Mouse (Mus musculus) embryo, embryonic 10.5 days (tissue): ENCODE results near the gene Pgf.

Experiments used
- DNase-seq: peaks from one replicate; pipeline ENCODE4 v3.0.0-alpha.2; 2015; ENCODE audit warnings: low spot score

Gene Pgf

GRCm38 (mm10) chr12:85177740-85178239 is at the start of gene Pgf:
Gene Pgf, minus strand, starts transcription at chr12:85177790.
- DNase-seq: no peak

DNA sequence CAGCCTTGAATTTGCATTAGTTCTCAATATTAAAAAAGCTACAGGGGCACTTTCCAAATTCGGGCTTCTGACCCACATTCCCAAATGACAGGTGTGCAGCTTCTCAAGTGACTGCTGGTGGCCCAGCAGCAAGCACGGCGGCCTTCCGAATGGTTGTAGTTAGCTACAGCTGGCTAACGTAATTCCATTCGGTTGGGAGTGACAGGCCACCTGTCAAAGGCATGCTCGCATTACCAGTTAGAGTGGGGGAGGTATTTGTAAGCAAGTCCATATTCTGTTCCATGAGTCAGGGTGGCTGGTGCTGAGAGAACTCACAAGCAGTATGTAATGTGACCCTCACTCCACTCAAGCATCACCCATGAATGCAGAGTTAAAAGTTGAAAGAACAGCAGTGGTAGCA is 49.6 kb upstream of the Pgf start:
- peak; percentile 21 for DNase-seq

DNA sequence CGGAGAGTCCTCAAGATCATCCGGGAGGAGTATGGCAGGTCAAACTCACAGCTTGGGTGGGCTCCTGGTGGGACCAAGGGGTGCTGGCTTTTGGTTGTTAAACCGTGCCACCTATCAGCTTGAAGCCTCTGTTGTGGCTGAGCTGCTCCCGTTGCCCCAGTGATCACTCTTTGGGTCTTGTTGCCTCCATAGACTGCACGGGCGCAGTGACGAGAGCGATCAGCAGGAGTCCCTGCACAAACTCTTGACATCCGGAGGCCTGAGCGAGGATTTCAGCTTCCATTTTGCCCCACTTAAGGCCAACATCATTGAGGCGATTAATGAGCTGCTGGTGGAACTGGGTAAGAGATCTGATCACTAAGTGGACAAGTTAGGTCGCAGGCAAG is 42.3 kb upstream of the Pgf start:
- DNase-seq: peak; percentile 19

DNA sequence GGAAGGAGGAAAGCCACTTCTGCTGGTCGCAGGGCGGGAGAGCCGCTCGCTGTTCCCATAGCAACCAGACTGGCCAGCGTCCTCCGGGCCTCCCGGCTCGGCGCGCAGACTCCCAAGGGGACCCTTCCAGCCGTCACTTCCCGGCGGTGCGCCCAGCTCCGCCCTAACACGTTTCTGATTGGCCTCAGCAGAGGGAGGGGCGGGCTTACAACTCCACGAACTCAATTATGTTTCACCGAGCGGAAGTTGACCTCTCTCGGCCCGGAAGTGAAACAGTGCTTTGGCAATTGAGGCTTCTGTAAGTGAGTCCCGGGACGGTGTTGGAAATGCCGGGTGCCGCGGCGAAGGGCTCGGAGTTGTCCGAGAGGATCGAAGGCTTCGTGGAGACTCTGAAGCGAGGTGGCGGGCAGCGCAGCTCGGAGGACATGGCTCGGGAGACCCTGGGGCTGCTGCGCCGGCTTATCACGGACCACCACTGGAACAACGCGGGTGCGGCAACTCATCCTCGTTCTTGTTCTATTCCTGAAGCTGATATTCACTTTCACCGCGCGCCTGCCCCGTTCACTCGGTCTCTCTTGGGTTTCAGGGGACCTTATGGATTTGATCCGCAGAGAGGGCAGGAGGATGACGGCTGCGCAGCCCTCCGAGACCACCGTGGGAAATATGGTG is 41.8 kb upstream of the Pgf start, which contains the start of gene Eif2b2:
Gene Eif2b2, plus strand, starts transcription at position 246 of the 669 bp plus-strand sequence.
- peak; percentile 99 for DNase-seq

DNA sequence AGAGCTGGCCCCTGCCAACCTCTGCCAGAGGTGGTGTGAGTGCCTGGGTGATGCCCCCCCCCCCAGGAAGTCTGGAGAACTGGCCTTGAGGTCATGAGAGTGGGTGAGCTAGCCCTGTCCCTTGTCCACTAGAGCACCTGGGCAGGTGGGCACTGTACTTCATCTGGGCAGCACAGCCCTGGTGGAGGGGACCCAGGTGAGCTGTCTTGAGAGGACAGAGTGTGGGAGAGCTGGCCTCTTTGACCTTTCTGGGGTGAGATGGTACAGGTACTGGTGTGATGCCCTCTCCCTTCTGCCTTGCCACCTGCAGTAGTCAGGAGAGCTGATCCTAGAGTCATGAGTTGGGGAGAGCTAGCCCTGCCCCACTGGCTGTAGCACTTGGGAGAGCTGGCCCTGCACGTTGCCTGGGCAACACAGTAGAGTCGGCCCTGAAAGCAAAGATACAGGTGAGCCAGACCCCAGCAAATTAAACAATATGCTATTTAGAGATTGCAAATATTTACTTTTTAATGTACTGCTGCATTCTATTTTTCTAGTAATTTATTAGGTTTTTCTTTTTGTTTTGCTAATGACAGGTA is 40.2 kb upstream of the Pgf start:
- DNase-seq: no peak

GRCm38 (mm10) chr12:85215031-85215430 is 37.4 kb upstream of the Pgf start:
- DNase-seq: peak; percentile 13

DNA sequence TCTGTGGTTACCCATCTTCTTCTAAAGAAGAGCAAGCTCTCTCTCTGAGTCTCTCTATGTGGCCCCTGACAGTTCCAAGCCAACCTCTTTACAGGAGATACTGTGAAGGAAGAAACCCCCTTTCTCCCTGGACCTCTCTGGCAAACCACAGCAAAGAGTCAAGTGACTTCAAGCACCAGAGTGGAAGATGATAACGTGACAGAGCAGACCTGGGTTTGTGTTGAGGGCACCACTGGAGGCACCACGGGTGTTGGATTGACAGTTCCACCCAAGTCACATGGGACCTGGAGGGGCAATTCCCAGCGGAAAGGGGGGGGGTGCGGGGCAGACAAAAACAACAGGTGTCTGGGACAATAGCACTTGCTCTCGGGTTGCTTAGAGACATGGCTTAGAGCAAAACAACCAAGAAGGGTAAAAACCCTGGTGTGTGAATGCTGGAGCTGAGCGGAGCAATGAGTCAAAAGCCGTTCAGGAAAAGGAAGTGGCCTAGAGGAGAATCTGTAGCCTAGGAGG is 31.2 kb upstream of the Pgf start:
- DNase-seq: no peak

DNA sequence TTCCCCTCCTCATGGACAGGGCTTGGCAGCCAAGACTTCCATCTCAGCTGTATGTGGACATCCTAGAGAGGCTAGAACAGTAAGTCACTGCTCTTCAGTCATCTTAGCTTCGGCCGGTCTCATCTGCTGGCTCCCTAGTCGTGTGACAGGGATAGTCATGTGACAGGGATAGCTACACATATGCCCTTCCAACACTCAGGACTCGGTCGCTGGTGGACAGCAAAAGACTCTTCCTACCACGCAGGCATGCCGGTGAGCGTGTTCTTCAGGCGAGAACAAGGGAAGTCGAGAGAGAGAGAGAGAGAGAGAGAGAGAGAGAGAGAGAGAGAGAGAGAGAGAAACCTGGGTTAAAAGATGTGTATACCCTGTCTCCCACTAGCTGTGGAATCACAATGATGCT is 27.8 kb upstream of the Pgf start:
- no peak for DNase-seq

GRCm38 (mm10) chr12:85204105-85204504 is 26.5 kb upstream of the Pgf start:
- no peak for DNase-seq

GRCm38 (mm10) chr12:85203699-85204098 is 26.1 kb upstream of the Pgf start:
- no peak for DNase-seq

DNA sequence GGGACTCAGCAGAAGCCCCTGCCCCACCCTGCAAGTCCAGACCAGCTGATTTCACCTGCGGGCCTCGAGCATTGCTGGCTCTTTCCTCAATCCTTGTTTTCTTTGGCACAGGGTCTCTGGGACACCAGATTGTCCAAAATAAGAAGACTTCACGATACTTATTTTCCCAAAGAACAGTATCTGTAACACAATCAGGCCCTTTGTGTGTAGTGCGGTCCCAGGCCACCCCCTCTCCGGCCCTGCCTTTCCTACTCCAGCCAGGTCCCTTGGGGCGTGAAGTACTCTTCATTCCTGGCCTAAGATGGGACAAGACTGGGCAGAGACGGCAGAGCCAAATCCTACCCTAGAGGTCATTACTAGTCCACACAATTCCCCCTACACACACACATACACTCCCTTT is 24.6 kb upstream of the Pgf start:
- DNase-seq: no peak

DNA sequence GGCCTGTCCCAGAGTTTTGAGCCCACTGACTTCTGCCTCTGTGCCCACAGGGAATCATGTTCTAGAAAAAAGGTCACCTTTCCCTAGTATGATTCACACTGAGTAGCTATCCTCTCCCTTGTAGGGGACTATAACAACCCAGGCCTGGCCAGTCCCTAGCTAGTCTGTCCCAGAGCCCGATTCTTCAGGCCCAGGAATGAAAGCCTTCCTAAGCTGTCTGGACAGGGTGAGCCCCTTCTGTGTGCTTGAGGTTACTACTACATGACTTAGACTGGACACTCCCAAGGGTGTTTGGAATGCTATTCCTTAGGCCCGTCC is 24.2 kb upstream of the Pgf start:
- no peak for DNase-seq

DNA sequence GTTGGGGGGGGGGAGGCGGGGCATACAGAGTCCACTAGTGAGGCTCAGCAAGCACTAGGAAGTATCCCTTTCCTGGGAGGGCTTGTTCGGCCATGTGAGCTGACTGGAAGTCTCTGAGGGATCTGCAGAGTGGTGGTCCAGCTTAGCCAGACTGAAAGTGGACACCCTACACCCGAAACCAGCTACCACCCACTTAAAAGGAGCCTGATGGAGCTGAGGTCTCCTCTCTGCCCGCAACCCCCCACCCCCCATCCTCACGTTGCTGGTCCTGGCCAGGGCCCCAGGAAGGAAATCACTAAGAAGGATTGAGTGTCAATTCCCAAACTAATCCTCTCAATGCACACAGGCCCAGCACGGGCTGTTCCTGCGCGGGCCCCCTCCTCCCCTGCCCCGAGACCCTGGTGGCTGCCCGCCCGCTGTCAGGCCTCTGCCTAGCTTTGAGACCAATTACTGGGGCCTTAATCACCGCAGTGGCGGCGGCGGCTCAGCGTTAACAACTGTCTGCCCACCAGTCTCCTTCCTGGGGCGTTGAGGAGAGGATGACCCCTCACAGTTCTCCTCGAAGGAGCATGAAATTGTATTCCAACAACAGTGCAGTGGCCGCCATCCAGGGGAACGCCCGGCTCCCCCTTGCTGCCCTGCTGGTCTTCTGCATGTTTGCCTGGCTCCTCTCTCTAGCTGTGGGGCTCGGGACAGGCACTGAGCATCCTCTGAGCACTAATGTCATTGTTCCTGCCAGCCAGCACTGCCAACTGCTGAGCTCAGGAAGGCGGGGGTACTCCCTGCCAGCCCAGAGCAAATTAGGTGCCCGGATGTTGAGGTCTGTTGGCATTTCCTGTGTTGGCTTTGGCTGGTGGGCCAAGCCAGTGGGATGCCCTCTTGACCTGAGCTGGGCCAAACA is 23.6 kb upstream of the Pgf start:
- peak; percentile 53 for DNase-seq

GRCm38 (mm10) chr12:85199954-85200353 is 22.4 kb upstream of the Pgf start:
- DNase-seq: no peak

- peak; percentile 79 for DNase-seq
Measured at GRCm38 (mm10) chr12:85197936-85198335, 20.3 kb upstream of the Pgf start.

DNA sequence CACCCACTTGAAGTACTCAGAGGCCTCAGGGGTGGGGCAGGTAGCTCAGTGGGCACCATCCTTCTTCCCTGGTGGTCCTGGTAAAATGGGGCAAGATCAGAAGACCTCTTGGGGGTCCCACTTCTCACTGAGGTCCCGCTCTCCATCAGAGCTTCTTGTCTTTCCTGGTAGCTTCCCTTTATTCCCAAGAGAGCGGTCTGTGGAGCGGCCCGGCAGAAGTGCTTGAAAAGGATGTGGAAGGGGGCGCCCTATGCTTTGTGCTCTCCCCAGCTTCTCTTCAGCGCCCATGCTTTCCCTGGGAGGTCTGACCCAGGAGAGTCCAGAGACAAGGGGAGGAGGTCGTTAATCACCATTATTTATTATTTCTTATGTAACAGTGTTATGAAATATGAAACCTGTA is 19.8 kb upstream of the Pgf start:
- no peak for DNase-seq

GRCm38 (mm10) chr12:85196191-85196590 is 18.6 kb upstream of the Pgf start:
- DNase-seq: no peak

DNA sequence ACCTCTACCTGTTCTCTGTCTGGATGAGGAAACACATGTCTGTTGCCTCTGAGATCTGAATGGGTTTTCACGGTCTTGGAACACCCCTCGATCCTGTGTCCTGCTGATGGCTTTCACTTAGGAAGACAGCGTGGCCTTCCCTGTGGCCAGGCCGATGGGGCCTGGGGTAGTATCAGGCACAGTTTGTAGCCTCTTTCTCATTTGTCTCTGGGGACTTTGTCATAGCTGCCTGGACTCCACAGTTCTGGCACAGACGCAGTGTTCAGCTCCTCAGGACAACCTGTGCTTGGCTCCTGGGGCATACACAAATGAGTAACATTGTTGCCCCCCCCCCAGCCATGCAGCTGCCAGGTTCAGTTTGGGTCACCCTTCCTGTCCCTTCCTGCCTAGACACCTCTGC is 17.5 kb upstream of the Pgf start:
- DNase-seq: no peak

DNA sequence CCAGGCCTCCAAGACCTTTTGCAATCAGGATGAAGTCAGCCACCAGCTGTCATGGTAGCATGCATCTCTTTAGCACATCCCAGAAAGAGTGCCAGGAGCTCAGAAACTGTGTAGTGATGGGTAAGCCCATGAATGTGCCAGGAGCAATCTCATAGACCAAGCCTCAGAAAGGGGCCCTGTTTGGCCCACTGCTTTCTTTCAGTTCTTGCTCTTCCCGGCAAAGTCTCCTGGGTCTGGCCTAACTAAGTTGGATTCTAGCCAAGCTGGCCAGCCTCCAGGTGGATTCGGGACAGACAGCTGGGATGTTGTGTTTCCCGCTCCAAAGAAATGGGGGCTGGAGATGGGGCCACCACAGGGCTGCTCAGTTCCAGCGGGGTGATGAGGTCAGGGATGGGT is 17.0 kb upstream of the Pgf start:
- no peak for DNase-seq

GRCm38 (mm10) chr12:85193923-85194622 is 16.5 kb upstream of the Pgf start:
- DNase-seq: no peak

- no peak for DNase-seq
Measured at GRCm38 (mm10) chr12:85193146-85193545, 15.6 kb upstream of the Pgf start.

GRCm38 (mm10) chr12:85192461-85193108 is 15.0 kb upstream of the Pgf start:
- DNase-seq: no peak
